Mouse (Mus musculus) CH12.LX (cell line): Measurements from ENCODE around the gene Cntrl. TPM values are rescaled to one million over a fixed set of nuclear protein-coding genes. Genes with fewer than 3 reads are reported as not detected.

Source experiments
- DNase-seq: peaks from one replicate; pipeline ENCODE4 v3.0.0-alpha.2; 2013; ENCODE audit errors: extremely low read depth
- H3K27ac ChIP-seq: 2 replicates; pipeline ENCODE4 v1.5.1; 2012; ENCODE audit warnings: low read depth, mild to moderate bottlenecking, control low read depth, moderate library complexity; ENCODE audit not compliant: insufficient read depth
- H3K27me3 ChIP-seq: replicated peaks from 2 replicates; pipeline ENCODE3; 2012; ENCODE audit warnings: inconsistent platforms
- H3K36me3 ChIP-seq, 2 experiments: replicated peaks in 1 of 2; 2 replicates each; pipeline versions ENCODE3 to v1.6.1; 2012; ENCODE audit warnings: inconsistent platforms in 1 of 2, low read length in 1 of 2, mild to moderate bottlenecking in 1 of 2, mixed read lengths in 1 of 2, moderate library complexity in 1 of 2; ENCODE audit not compliant: control insufficient read depth in 1 of 2, insufficient read depth in 1 of 2
- H3K4me1 ChIP-seq, 2 experiments: 2 replicates each; pipeline ENCODE4 v1.6.1; 2012; ENCODE audit warnings: inconsistent platforms in 1 of 2, moderate library complexity in 1 of 2; ENCODE audit not compliant: insufficient read depth in 2 of 2, control insufficient read depth in 1 of 2
- H3K4me2 ChIP-seq: 2 replicates; pipeline ENCODE4 v1.6.1; 2012; ENCODE audit warnings: low read depth, mild to moderate bottlenecking, control low read depth; ENCODE audit not compliant: poor library complexity, insufficient read depth, severe bottlenecking
- H3K4me3 ChIP-seq, 3 experiments: fragments of 150-350 bp in 1 of 3; sonication (generic) in 1 of 3; replicated peaks in 1 of 3; 2 replicates each; pipeline versions ENCODE3 to v1.5.1; 2011 to 2012; ENCODE audit warnings: low read depth in 2 of 3, low read length in 2 of 3, mild to moderate bottlenecking in 2 of 3, moderate library complexity in 2 of 3, control low read depth in 1 of 3, improper control_type of control experiment in 1 of 3, inconsistent platforms in 1 of 3, mixed read lengths in 1 of 3; ENCODE audit not compliant: poor library complexity in 1 of 3
- H3K79me2 ChIP-seq: replicated peaks from 2 replicates; pipeline ENCODE4 v1.6.1; 2012; ENCODE audit warnings: mild to moderate bottlenecking, moderate library complexity; ENCODE audit not compliant: control insufficient read depth, poor library complexity, insufficient read depth, severe bottlenecking; ENCODE audit errors: extremely low read depth
- H3K9ac ChIP-seq: 2 replicates; pipeline ENCODE4 v1.6.1; 2012; ENCODE audit warnings: low read depth, mild to moderate bottlenecking, control low read depth, moderate library complexity; ENCODE audit not compliant: insufficient read depth
- H3K9me3 ChIP-seq: replicated peaks from 2 replicates; pipeline ENCODE3; 2012; ENCODE audit warnings: low read length, inconsistent platforms, mixed read lengths
- CHD1 ChIP-seq: IDR thresholded peaks from 2 replicates; pipeline ENCODE4 v1.6.1; 2012; ENCODE audit warnings: low read depth, low read length, improper control_type of control experiment, inconsistent platforms
- CHD2 ChIP-seq: IDR thresholded peaks from 2 replicates; pipeline ENCODE4 v1.6.1; 2011; ENCODE audit warnings: low read length, improper control_type of control experiment
- E2F4 ChIP-seq: IDR thresholded peaks from 2 replicates; pipeline ENCODE4 v1.6.1; 2011; ENCODE audit warnings: low read depth, low read length, improper control_type of control experiment; ENCODE audit not compliant: insufficient replicate concordance
- GABPA ChIP-seq: IDR thresholded peaks from 2 replicates; pipeline ENCODE4 v1.6.1; 2012; ENCODE audit warnings: low read depth, low read length, improper control_type of control experiment, inconsistent platforms; ENCODE audit not compliant: insufficient replicate concordance
- HCFC1 ChIP-seq: IDR thresholded peaks from 2 replicates; pipeline ENCODE4 v1.6.1; 2012; ENCODE audit warnings: low read depth, mild to moderate bottlenecking, inconsistent platforms, low read length, improper control_type of control experiment
- JUN ChIP-seq: IDR thresholded peaks from 2 replicates; pipeline ENCODE4 v1.6.1; 2011; ENCODE audit warnings: low read depth, mild to moderate bottlenecking, low read length, improper control_type of control experiment, moderate library complexity; ENCODE audit not compliant: insufficient read depth
- MAX ChIP-seq: IDR thresholded peaks from 2 replicates; pipeline ENCODE4 v1.6.1; 2011; ENCODE audit warnings: low read length, improper control_type of control experiment
- MAZ ChIP-seq: IDR thresholded peaks from 2 replicates; pipeline ENCODE4 v1.6.1; 2012; ENCODE audit warnings: low read depth, mild to moderate bottlenecking, inconsistent platforms, low read length, improper control_type of control experiment, moderate library complexity
- MEF2A ChIP-seq: IDR thresholded peaks from 2 replicates; pipeline ENCODE4 v1.6.1; 2014; ENCODE audit warnings: low read depth, mild to moderate bottlenecking, inconsistent platforms, low read length, improper control_type of control experiment, borderline replicate concordance
- NELFE ChIP-seq: IDR thresholded peaks from 2 replicates; pipeline ENCODE4 v1.6.1; 2011; ENCODE audit warnings: low read depth, low read length, improper control_type of control experiment
- SIN3A ChIP-seq: IDR thresholded peaks from 2 replicates; pipeline ENCODE4 v1.6.1; 2012; ENCODE audit warnings: low read length, improper control_type of control experiment, inconsistent platforms
- TBP ChIP-seq: conservative IDR thresholded peaks from 2 replicates; pipeline ENCODE4 v1.6.1; 2011; ENCODE audit warnings: low read depth, low read length, improper control_type of control experiment
- TCF12 ChIP-seq: IDR thresholded peaks from 2 replicates; pipeline ENCODE4 v1.6.1; 2014; ENCODE audit warnings: low read depth, mild to moderate bottlenecking, inconsistent platforms, low read length, improper control_type of control experiment
- ZC3H11A ChIP-seq: IDR thresholded peaks from 2 replicates; pipeline ENCODE4 v1.6.1; 2012; ENCODE audit warnings: low read depth, mild to moderate bottlenecking, inconsistent platforms, low read length, improper control_type of control experiment
- ZKSCAN1 ChIP-seq: IDR thresholded peaks from 2 replicates; pipeline ENCODE4 v1.6.1; 2012; ENCODE audit warnings: low read depth, inconsistent platforms, low read length, improper control_type of control experiment, borderline replicate concordance
- ZMIZ1 ChIP-seq: IDR thresholded peaks from 2 replicates; pipeline ENCODE4 v1.6.1; 2012; ENCODE audit warnings: low read depth, mild to moderate bottlenecking, inconsistent platforms, low read length, improper control_type of control experiment
- dilution Hi-C: fragments of 300-500 bp; cut with MboI; formaldehyde crosslinking; loops from 2 replicates; pipeline ENCODE4 v1.14.3; 2020; ENCODE audit warnings: low sequenced_read_pairs; ENCODE audit not compliant: extremely low pct_unique_long_range_greater_than_20kb, extremely low pct_ligation_motif_present
- in situ Hi-C: fragments of 300-500 bp; cut with MboI; formaldehyde crosslinking; loops from 3 replicates; pipeline ENCODE4 v1.14.3; 2019; ENCODE audit warnings: low sequenced_read_pairs, low pct_ligation_motif_present, low pct_unique_long_range_greater_than_20kb, mixed read lengths
- polyA plus RNA-seq: library from polyadenylated mRNA; unstranded; fragments of >175 nt; gene quantifications from 2 replicates; pipeline ENCODE4 v1.2.1, GENCODE M21; 2012; ENCODE audit warnings: low read depth; ENCODE audit not compliant: insufficient read length
- total RNA-seq, 2 experiments: library from RNA; depleted of rRNA; stranded (reverse); fragments of 300-350 nt in 1 of 2; fragments of >200 nt in 1 of 2; gene quantifications; 2 replicates each; pipeline ENCODE4 v1.2.3; 2012 to 2014

The Cntrl gene
- total and polyA plus RNA-seq, 3 experiments = 55.6 to 69.7 (median 64.5) TPM

GRCm38 (mm10) chr2:35173666-35174065 is 64.4 kb downstream of the Cntrl start:
- dilution Hi-C loops (no loop called here), in situ Hi-C loops (no loop called here)
- peaks cover 86 to 93% of the 10 kb centered on the region in 2 experiments for H3K36me3 ChIP-seq

GRCm38 (mm10) chr2:35174100-35174499 is 64.8 kb downstream of the Cntrl start:
- TF ChIP-seq MAZ (no peak), ZC3H11A (no peak), ZMIZ1 (no peak), CHD1 (no peak), GABPA (no peak), NELFE (no peak), JUN (no peak), MEF2A (no peak), ZKSCAN1 (no peak), MAX (no peak), E2F4 (no peak), TCF12 (no peak), HCFC1 (no peak), SIN3A (no peak)
- peaks cover 0 to 8% of the 10 kb centered on the region in 2 experiments; a peak in 1 of 4 replicates for H3K4me1 ChIP-seq
- H3K79me2 ChIP-seq = no peaks in the 10 kb centered on the region
- no peaks in the 10 kb centered on the region for H3K9me3 ChIP-seq
- dilution Hi-C loops (no loop called here), in situ Hi-C loops (no loop called here)
- H3K36me3 ChIP-seq = peaks cover 90 to 95% of the 10 kb centered on the region in 2 experiments
- no peak overlapping the region for H3K27ac ChIP-seq
- no peak overlapping the region for H3K4me3 ChIP-seq
- no peaks in the 10 kb centered on the region for H3K27me3 ChIP-seq
- DNase-seq = no peak
- H3K9ac ChIP-seq = no peak overlapping the region
- H3K4me2 ChIP-seq = no peak overlapping the region

More at GRCm38 (mm10) chr2:35173666-35174065, 64.4 kb downstream of the Cntrl start:
- Histone ChIP-seq H3K4me3 (no peak overlapping the region), H3K9ac (no peak overlapping the region), H3K27ac (no peak overlapping the region), H3K79me2 (no peaks in the 10 kb centered on the region), H3K9me3 (no peaks in the 10 kb centered on the region), H3K4me1 (peaks cover 0 to 8% of the 10 kb centered on the region in 2 experiments; a peak in 1 of 4 replicates), H3K4me2 (no peak overlapping the region), H3K27me3 (no peaks in the 10 kb centered on the region)
- TF ChIP-seq TBP = no peak
- TF ChIP-seq ZKSCAN1 = no peak
- no peak for TF ChIP-seq CHD2
- no peak for DNase-seq
